Mouse (Mus musculus) urinary bladder, adult 2 months (tissue): ENCODE results near the gene Sfxn2. TPM values are rescaled to one million over a fixed set of nuclear protein-coding genes. Genes with fewer than 3 reads are reported as not detected.

ENCODE experiments used
- DNase-seq: peaks from one replicate; pipeline ENCODE4 v3.0.0; 2022; ENCODE audit warnings: low spot score
- polyA plus RNA-seq: library from polyadenylated mRNA; depleted of rRNA; stranded (reverse); fragments of >200 nt; gene quantifications from 2 replicates; pipeline ENCODE4 v1.2.3, GENCODE M21; 2012

Gene Sfxn2
- polyA plus RNA-seq, 1 experiment, result 5.8 TPM

DNA sequence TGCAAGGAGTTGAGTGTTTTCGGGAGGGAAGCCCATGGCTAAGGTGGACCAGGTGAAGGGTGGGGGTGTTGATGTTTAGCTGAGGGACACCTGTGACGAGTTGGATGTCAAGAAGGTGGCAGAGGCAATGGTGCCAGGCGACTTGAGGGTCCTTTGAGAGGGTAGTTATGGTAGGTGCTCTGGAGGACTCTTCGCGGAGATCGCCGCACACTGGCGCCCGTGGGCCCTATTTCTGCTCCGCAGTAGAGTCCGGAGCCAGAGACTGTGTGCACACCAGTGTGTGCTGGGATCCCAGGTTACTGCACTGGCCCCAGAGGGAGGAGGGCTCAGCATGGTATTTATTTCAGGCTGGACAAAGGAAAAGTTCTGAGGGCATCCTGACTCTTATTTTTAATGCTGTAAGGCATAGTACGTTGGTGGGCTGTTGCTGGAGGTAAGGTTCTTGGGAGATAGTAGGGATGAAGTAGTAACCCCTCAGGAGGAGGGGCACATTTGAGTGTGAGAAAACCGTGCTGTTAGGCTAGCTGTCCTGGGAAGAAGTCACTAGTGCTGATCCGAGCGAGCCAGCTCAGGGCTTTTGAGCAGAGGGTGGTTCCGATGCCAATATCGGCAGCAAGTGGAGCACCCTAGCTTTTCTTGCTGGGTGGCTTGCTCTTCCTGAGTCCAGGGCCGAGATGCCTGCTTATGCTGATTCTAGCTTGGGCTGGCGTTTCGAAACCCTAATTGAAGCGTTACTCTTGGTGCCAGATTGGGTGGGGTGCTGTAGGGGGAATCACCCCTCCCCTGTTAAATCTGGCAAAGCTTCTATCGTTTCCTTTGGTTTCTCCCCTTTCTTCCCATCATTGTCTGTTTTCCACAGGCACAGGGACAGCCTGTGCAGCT lies 26.5 kb downstream of the Sfxn2 start:
- DNase-seq, result peak; percentile 39

DNA sequence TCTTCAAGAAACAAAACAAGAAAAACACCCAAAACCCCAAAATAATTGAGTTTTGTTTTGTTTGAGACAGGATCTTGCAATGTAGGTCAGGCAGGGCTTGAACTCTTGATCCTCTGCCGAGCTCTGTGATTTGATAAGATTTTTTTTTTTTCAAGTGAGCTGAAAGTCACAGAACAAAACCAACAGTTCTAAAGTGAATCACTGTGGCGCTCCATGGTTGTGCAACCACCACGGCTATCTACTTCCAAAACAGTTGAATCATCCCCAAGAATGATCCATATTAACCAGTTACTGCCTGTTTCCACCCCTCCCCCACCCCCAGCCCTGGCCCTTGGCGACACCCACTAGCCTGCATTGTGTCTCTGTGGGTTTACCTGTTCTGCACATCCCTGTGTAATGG lies 27.2 kb downstream of the Sfxn2 start:
- no peak for DNase-seq

DNA sequence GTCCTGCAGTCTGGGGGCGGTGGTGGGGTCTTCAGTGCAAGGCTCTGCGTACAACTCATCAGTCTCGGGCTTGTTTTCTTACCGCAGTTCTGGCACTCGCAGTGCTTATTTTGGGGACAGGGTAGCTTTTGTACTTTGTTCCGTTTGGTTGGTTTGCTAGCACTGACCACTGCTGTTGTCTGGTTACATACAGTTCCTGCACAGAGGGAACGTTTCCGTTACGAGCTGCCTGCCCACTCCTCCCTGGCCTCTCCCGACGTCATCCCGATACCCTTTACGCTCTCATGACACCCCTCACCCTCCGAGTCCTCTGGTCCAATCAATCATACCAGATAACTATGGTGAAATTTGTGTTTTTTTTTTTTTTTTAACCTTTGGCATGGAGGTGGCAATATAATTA lies 28.3 kb downstream of the Sfxn2 start:
- no peak for DNase-seq

DNA sequence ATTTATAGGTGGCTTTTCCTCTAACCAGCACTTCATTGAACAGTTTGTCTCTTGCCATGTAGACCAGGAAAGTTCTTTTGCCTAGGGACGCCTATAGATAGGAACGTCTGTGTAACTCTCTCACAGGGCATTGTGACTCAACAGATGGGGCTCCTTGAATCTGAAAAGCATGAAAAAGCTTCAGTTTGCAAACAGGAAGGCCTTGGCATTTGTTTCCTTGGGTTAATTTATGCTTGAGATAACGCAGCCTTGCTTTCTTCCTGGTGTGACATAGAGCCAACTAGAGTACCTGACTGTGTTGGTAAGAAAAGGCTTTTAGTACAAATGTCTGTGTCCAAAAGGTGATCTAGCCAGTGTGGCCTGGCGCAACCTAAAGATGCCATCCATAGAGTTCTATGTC lies 29.2 kb downstream of the Sfxn2 start:
- DNase-seq, result no peak

DNA sequence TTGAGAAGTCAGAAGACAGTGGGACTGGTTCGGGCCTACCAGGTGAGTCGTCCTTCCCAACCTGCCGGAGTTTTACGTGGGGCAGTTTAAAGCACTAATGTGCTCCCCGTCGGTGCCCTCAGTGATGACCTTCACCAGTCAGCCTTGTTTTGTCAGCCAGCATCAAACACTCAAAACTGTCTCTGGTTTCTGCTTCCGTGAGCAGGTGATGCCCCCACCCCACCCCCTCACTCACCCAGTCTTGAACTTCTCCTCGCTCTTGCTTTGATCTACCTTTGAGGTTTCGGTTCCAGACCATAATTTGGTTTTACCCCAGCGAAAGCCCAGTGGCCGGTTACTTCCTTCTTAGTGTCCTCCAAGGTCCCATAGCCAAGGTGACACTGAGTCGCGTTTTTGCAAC lies 33.6 kb downstream of the Sfxn2 start:
- DNase-seq, result no peak

DNA sequence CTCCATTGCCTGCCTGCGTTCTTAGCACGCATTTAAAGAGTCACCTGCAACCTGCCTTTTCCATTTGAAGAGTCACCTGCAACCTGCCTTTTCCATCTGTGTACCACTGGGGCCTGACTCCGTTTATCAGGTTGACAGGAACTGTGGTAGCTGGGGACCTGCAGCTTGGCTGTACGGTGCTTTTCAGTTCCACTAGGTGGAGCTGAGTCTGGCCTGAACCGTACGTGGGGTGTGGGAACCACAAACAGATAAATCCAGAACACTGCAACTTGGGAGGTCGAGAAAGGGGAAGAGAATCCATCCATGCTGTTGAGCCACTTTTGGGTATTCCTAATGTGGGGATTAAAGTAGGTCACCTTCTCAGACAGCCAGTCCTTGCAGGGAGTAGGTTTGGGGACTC lies 34.3 kb downstream of the Sfxn2 start:
- DNase-seq, result no peak

DNA sequence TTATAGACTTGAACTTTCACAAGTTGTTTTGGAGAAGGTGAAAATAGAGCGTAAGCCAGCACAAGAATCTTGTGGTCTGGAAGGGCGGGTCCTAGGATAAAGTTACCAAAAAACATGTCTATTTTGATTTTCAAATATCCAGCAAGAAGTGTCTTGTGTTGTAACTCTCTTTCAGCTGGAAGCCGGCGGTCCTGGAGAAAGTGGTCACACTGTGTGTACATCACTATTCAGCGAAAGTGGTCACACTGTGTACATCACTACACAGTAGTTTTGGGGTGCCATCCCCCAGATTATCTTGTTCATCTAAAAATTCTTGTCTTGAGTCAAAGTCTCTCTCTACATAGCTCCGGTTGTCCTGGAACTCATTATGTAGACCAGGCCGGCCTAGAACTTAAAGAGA lies 35.0 kb downstream of the Sfxn2 start:
- DNase-seq, result no peak

DNA sequence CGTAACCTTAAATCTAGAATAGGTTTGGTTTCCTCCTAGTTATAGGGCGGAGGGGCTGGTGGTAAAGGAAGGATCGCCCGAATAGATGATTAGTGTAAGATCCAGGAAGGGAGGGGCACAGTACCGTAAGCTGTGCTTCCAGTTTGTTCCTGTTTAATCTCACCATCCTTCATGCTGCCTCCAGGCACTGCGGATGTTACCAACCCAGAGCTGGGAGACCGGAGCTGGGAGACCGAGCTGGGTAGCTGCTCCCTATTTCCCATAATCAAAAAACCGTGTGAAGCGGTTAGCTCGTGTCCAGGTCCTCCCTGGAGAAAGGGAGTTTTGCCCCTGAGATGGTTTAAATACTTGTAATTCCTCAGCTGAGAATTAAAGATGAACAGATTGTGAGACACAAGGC lies 43.2 kb downstream of the Sfxn2 start:
- no peak for DNase-seq

DNA sequence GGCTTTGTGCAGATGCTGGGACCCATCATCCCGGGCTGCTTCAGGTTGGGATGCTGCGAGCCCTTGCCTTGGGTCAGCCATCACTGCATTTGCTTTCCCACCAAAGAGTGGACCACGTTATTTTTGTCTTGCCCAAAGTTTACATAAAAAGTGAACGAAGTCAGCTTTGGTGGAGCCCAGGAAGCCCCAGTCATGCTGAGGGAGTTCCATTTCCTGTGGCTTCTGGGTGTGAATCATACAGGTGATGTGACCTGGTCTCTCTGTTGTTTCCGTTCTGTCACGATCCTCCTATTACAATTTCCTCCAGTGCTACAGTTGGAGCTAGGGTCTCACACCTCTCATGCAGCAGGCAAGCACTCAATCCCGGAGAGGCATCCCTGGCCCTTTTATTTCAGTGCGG lies 44.2 kb downstream of the Sfxn2 start:
- no peak for DNase-seq

DNA sequence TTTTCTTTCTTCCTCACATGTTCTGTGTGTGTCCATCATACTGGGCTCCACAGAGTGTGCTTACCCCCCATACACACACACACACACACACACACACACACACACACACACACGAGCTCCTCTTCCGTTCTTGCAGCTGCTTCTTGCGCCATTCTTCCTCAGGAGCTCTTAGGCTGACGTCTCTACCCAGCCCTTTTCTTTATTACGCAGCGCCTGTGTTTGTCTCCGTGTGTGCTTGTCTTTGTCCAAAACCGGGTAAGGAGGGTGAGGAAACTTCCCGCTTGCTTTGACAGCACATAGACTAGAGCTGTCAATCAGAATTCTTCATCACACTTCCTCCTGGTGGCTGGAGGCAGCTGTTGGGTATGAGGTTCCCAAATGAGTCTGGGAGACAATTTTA lies 45.2 kb downstream of the Sfxn2 start:
- no peak for DNase-seq

DNA sequence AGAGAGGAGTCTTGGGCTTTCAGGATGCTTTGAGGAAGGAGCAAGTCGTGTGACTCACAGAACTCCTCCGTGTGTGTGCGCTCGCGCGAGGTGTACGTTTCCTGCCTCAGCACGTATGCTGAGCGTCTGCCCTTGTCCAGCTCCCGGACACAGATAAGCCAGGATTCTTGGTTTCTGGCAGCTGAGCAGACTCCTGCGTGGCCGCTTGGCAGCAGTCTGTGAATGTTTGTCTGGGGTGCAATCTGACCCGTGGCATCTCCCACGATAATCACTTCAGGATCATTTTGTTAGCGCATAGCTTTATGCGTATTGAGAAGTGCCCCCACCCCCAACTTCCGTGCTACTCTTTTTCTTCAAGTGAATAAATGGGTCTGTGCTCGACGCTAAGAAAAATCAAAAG lies 45.8 kb downstream of the Sfxn2 start:
- no peak for DNase-seq

DNA sequence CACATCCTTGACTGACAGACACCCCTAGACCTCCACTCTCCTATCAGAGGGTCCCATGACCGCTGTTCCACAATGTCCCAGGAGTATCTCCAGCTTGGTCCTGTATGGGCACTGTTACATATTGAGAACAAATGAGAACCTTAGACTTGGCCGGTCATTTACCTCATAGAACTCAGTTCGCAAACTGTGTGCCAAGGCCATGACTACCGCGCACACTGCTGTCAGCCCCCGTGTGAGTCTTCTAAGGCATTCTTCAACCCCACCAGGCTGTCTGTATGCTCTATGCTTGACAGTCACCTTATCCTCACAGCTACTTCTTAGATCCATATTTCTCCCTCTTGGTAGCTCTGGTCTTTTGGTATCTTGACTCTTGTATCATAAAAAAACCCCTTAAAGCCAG lies 46.4 kb downstream of the Sfxn2 start:
- no peak for DNase-seq

DNA sequence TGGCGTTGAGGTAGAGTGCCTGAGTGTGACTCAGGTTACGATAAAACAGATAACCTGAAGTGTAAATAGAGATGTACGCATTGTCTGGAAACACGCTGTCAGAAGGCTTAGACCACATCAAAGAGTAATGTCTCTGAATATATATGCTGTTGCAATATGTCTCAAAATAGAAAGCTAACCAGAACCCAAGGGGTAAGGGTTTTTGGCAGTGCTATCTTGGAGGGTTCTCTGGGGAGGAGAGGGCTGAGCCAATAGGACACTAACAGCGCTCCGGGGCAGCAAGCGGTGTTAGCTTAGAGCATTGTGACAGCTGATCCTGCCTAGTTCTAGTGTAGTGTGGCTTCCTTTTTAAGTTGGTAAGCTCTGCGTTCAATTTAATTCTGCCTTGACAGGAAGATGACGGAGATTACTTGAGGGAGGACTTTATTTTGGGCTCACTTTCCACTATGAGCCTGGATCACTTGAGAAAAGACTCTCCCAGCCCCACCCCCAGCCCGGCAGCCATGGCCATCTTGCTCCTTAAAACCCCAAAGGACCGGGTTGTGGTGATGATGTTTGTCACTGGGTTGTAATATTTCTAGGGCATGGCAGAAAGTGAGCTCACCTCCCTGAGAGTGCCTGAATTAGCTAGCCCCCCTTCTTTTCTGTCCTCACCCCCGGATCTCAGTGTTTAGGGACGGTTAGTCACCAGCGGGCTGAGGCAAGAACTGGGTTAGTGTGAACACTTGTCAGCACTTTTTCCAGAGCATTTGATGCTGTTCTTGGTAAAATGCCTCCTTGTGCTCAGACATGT lies 47.0 kb downstream of the Sfxn2 start:
- DNase-seq, result no peak

DNA sequence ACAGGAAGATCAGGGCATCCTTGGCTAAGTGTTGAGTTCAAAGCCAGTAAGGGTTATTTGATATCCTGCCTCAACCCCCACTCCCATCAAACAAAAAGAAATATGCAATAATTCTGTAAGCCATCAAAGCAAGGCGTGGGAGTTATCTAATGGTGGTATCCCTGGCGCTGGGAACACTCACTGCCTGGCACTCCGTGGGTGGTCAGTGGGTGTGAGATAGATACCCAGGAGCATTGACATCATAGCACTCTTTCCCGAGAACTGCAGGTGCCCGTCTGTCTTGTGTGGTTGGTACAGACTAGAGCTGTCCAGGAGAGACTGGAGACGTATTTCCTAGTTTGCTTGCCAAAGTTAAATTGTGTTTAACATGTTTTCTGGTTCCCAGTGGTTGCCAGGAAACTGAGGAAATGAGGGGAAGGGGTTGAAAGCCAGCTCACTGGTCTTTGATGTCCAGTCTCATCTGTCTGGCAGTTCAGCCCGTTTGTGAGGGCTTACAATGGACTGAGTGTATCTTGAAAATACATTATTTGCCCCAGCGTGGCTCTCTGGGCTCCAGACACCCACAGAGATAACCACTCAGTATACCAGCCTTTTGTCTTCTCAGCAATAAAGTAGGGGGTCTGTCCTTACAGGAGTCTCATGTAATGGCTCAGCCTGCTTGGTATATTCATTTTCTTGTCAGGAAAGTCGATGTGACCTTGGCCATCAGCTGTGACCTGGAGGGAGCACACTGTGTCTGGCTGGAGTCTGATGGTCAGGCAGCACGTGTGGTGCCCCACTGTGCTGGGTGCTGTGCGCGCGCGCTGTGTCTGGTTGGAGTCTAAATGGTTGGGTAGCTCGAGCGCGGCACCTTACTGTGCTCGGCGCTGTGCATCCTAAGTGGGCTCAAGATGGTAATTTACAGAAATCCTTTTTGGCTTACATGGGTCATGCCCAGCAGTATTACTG lies 48.3 kb downstream of the Sfxn2 start:
- no peak for DNase-seq

DNA sequence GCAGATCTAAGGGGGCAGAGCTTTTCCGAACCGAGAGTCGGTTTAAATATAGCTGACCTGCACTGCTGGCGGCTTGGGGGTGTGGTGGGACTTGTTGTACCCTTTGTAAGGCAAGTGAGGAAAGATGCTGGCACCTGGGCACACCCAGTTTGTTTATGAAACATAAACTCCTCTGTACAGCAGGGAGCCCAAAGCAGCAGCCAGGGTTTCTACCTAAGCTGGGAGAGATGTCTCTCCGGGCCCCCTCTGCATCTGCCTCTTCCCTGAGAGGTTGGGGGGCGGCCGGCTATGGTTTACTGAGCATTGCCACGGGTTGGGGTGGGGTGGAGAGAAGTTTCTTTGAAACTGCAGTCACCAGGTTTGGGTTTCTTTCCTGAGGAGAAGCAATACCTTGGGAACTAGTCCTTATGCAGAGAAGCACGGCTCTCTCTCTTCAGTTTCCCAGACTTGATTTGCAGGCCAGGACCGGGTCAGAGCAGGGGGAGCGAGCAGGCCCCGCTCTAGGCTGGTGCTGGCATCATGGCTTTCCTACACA lies 49.6 kb downstream of the Sfxn2 start:
- no peak for DNase-seq

DNA sequence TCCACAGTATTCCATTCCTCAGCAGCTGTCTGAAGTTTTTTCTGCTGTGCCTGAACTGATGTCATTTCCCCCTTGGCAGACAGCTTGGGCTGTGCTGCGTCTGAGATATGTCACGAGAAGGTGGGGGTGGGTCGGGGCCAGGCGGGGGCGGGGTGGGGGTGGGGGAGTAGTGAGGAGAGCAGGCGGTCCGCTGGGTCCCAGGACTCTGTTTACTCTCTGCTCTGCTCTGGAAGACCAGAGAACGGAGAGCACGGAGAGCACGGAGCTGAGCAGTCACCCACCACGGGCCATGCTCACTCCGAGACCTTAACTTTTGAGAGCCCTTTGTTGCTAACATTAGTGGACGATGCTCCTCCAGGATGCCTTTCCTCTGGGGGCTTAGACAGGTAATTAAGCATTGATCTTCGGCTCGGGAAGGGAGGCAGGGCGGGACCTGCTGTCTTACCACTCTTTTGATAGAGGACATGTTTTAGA lies 50.1 kb downstream of the Sfxn2 start:
- no peak for DNase-seq

DNA sequence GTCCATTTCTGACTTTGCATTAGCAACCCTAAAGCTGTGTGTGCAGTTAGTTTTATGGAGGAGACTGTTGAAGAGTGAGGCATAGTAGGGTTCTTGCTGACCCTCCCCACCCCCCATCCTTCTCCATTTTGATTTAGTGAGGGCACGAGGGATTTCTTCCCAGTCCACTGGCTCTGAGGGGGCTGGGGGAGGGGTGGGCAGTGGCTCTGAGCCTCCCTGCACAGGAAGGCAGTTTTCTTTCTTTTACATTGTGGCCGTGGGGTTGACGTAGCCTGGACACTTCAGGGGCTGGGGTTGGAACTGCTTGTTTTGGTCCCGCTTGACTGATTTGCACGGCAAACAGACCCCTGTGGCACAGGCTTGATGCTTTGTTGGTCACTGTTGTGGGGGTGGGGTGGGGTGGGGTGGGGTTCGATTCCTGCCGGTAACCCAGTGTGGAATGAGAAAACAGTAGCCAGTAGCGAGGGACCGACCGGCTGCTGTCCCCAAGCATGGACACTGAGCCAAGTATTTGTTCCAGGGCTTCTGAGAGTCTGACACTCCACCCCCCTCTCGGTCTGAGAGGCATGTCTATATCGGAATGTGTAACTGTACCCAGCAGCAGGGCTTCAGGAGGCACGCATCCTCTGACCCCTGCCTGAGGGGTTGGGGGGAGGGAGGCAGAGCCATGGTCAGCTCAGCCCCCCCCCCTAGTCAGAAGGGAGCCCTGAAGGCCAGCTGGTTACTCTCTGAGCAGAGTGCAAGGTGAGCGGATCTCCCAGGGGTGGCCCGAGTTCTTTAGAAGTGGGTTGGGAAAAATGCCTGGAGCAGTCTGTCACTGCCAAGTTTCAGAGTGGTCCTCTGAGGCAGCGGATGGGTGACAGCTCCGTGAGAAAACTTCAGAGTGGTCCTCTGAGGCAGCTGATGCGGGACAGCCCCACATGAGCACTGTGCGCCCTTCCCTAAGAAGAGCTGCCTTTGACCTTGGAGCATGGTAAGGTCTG lies 50.9 kb downstream of the Sfxn2 start:
- no peak for DNase-seq

DNA sequence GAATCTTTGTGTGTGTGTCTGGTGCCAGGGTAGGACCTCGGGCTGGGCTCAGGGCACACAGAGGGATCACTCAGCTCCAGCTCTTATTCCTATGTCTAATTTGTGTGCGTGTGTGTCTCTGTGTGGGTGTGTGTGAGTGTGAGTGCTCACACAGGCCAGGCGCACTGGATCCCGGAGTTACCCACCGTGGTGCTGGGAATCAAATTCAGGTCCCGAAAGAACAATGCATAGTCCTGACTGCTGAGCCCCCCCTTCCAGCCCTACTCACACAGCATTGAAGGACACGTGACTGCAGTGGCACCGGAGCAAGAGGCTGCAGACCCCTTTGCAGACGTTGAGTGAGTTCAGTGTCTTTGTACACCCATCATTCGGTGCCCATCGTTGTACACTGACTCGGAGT lies 51.9 kb downstream of the Sfxn2 start:
- DNase-seq, result no peak

DNA sequence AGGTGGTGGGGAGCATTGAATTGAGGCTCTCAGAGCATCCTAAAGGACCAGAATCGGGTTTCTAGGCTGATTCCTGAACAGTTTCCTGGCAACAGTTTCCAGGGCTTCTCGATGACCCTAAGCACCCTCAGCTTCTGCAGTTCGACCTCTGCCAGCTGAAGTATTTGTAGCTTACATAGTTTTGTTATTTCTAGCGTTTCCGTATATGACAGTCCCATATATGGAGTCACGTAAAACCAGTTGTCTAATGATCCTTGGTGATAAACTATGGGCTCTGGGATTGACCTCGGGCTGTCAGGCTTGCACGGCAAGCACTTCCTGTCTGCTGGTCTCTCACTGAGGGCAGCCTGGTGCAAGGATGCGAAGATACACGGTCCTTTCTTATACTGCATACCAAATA lies 52.4 kb downstream of the Sfxn2 start:
- no peak for DNase-seq

DNA sequence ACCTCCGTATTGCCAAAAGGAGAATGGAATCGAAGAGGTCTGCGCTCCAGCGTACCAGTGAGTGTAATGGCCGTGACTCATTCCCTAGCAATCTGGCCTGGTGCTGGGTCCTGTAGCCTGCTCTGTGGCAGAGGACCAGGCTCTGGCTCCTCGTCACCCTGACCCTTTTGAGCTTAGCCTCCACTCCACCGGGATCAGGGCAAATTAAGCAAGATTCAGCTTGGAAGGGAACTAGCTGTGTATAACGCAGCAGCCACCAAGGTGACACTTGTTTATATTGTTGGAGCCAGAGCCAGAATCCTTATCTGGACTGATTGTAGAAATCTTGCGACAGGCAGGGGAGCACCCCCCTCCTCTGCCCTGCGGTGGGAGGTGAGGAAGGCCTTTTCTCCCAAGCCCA lies 55.2 kb downstream of the Sfxn2 start:
- no peak for DNase-seq
